Mouse (Mus musculus) B cell, adult 2 months (primary cell): ENCODE data around the gene 2700081O15Rik.
A peak's percentile ranks its signal among the peaks of the same experiment; 100 is the strongest.
"Not testable (repeated sequence)": the region's sequence is repeated elsewhere in the genome, so short reads cannot be mapped to it uniquely, and the experiment has no call there.

Source experiments
- DNase-seq, 2 experiments: peaks; one replicate each; pipeline ENCODE4 v3.0.0; 2022

The 2700081O15Rik gene

GRCm38 (mm10) chr19:7416834-7417735 is at the start of gene 2700081O15Rik:
Gene 2700081O15Rik, plus strand, starts transcription at chr19:7417625.
- DNase-seq: peak; percentile 58 to 60

GRCm38 (mm10) chr19:7369469-7369868 is 48.0 kb upstream of the 2700081O15Rik start:
- DNase-seq: not testable (repeated sequence)

GRCm38 (mm10) chr19:7374491-7374890 is 42.9 kb upstream of the 2700081O15Rik start:
- DNase-seq: no peak

GRCm38 (mm10) chr19:7377639-7378038 is 39.8 kb upstream of the 2700081O15Rik start:
- no peak for DNase-seq

GRCm38 (mm10) chr19:7381906-7382247 is 35.5 kb upstream of the 2700081O15Rik start:
- no peak for DNase-seq

- DNase-seq: peak; percentile 59
Observed at GRCm38 (mm10) chr19:7382248-7382902, 35.0 kb upstream of the 2700081O15Rik start.

- peak; percentile 99 for DNase-seq
Observed at GRCm38 (mm10) chr19:7382903-7383865, 34.2 kb upstream of the 2700081O15Rik start, which contains the start of gene Spindoc. Gene Spindoc, minus strand, starts transcription at chr19:7382994.

GRCm38 (mm10) chr19:7386042-7386441 is 31.4 kb upstream of the 2700081O15Rik start:
- no peak for DNase-seq

GRCm38 (mm10) chr19:7388488-7388887 is 28.9 kb upstream of the 2700081O15Rik start:
- no peak for DNase-seq

- DNase-seq: peak; percentile 31 to 36
Observed at GRCm38 (mm10) chr19:7396867-7397826, 20.3 kb upstream of the 2700081O15Rik start.

GRCm38 (mm10) chr19:7398898-7399297 is 18.5 kb upstream of the 2700081O15Rik start:
- DNase-seq: not testable (repeated sequence)

- no peak for DNase-seq
Observed at GRCm38 (mm10) chr19:7400635-7401034, 16.8 kb upstream of the 2700081O15Rik start.

- no peak for DNase-seq
Observed at GRCm38 (mm10) chr19:7404623-7405229, 12.7 kb upstream of the 2700081O15Rik start.

GRCm38 (mm10) chr19:7412361-7412760 is 5.1 kb upstream of the 2700081O15Rik start:
- no peak for DNase-seq

GRCm38 (mm10) chr19:7415916-7416833 is 1.2 kb upstream of the 2700081O15Rik start:
- no peak for DNase-seq

GRCm38 (mm10) chr19:7417911-7418849 is 755 bp downstream of the 2700081O15Rik start:
- peak; percentile 85 to 90 for DNase-seq

GRCm38 (mm10) chr19:7419134-7419533 is 1.7 kb downstream of the 2700081O15Rik start:
- DNase-seq: no peak

GRCm38 (mm10) chr19:7420108-7420507 is 2.7 kb downstream of the 2700081O15Rik start:
- DNase-seq: no peak
